Mouse (Mus musculus) brown adipose tissue, adult 24 weeks (tissue): ENCODE measurements around the gene Olfr318. TPM values are rescaled to one million over a fixed set of nuclear protein-coding genes. Genes with fewer than 3 reads are reported as not detected.

ENCODE experiments used
- polyA plus RNA-seq: library from polyadenylated mRNA; stranded (reverse); fragments of >200 nt; gene quantifications from 2 replicates; pipeline ENCODE4 v1.2.4, GENCODE M21; 2012; ENCODE audit not compliant: missing spikeins, insufficient read depth, insufficient read length

Gene Olfr318
- polyA plus RNA-seq, 1 experiment: not detected

Other genes starting within 250 kb of the Olfr318 start
- gene Olfr332, start 231.5 kb downstream of the Olfr318 start, polyA plus RNA-seq: not detected in 2 replicates
- not detected in 2 replicates for gene Olfr331, start 221.4 kb downstream of the Olfr318 start, polyA plus RNA-seq
- not detected in 2 replicates for gene Olfr330, start 189.2 kb downstream of the Olfr318 start, polyA plus RNA-seq
- gene Olfr329-ps, start 177.6 kb downstream of the Olfr318 start, polyA plus RNA-seq: not detected in 2 replicates
- gene Olfr328, start 168.4 kb downstream of the Olfr318 start, polyA plus RNA-seq: not detected in 2 replicates
- not detected in 2 replicates for gene Olfr224, start 153.5 kb downstream of the Olfr318 start, polyA plus RNA-seq
- not detected in 2 replicates for gene Olfr325, start 146.3 kb downstream of the Olfr318 start, polyA plus RNA-seq
- gene Olfr324, start 128.9 kb downstream of the Olfr318 start, polyA plus RNA-seq: not detected in 2 replicates
- gene 2210407C18Rik, start 107.9 kb downstream of the Olfr318 start, polyA plus RNA-seq: not detected in 2 replicates
- gene Olfr323, start 93.5 kb downstream of the Olfr318 start, polyA plus RNA-seq: not detected in 2 replicates
- gene Trim58, start 83.5 kb downstream of the Olfr318 start, polyA plus RNA-seq: not detected in 2 replicates
- not detected in 2 replicates for gene Olfr322, start 65.2 kb downstream of the Olfr318 start, polyA plus RNA-seq
- gene Olfr320, start 42.9 kb downstream of the Olfr318 start, polyA plus RNA-seq: not detected in 2 replicates
- not detected in 2 replicates for gene Olfr319, start 24.9 kb downstream of the Olfr318 start, polyA plus RNA-seq
- gene Olfr317, start 15.2 kb upstream of the Olfr318 start, polyA plus RNA-seq: not detected in 2 replicates
- not detected in 2 replicates for gene Olfr316, start 28.7 kb upstream of the Olfr318 start, polyA plus RNA-seq
- not detected in 2 replicates for gene Olfr315, start 49.2 kb upstream of the Olfr318 start, polyA plus RNA-seq
- gene Olfr314, start 58.9 kb upstream of the Olfr318 start, polyA plus RNA-seq: not detected in 2 replicates
- not detected in 2 replicates for gene Fam183b, start 77.9 kb upstream of the Olfr318 start, polyA plus RNA-seq
- not detected in 2 replicates for gene Olfr313, start 91.0 kb upstream of the Olfr318 start, polyA plus RNA-seq
- gene Olfr312, start 105.2 kb upstream of the Olfr318 start, polyA plus RNA-seq: not detected in 2 replicates
- not detected in 2 replicates for gene Olfr311, start 115.2 kb upstream of the Olfr318 start, polyA plus RNA-seq
- gene Gm12258, start 123.1 kb upstream of the Olfr318 start, polyA plus RNA-seq: 0.44 and 0.96 TPM in 2 replicates
- 2.5 and 4.8 TPM in 2 replicates for gene 2810021J22Rik, start 143.2 kb upstream of the Olfr318 start, polyA plus RNA-seq
- gene Zfp39, start 180.2 kb upstream of the Olfr318 start, polyA plus RNA-seq: 1.8 and 2.0 TPM in 2 replicates
- gene Btnl10, start 193.9 kb upstream of the Olfr318 start, polyA plus RNA-seq: not detected in 2 replicates
- 76.4 and 79.9 TPM in 2 replicates for gene Rnf187, start 214.9 kb upstream of the Olfr318 start, polyA plus RNA-seq
- gene Hist3h2ba, start 224.9 kb upstream of the Olfr318 start, polyA plus RNA-seq: not detected in 2 replicates
- 8.2 and 12.4 TPM in 2 replicates for gene Hist3h2a, start 230.7 kb upstream of the Olfr318 start, polyA plus RNA-seq
- not detected in 2 replicates for gene Trim17, start 230.7 kb upstream of the Olfr318 start, polyA plus RNA-seq